8 mouse cellular contexts compared by ENCODE assay signal in the genomic region with DNA sequence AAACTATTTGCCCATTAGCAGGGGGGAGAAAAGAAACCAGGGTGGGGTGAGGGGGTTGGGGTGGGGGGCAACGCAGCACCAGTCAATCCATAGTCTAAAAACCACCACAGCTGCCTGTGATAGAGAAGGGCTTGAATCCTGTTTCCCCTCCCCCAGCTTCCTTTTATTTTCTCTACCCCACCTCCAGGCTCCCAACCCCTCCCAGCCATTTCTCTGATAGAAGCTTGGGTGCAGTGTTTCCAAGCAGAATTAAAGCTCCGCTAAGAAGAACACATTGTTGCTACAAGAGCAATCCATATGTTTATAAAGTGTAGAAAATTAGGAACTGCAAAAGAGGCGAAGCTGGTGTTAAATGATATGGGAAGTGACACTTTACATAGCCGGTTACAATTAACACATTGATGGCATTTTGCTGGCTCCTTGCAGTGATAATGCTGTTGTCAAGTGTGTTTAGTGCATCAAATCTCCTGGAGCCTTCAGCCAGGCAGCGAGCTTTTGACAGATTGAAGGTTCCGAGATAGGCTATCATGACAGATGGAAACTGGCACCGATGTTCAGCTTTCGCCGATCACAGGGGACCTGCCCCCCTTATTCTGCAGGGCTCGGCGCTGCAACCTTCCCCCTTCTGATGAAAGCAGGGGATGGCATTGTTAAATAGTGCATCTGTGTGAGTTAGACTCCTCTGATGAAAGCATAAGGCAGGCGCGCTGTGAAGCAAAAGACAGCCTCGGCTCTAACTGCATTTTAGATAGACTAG.
DNase-seq lines count a peak whose midpoint lies in the region; ATAC-seq and TF ChIP-seq lines count a peak whose summit lies in the region.

No protein-coding gene starts in this region.

- TF ChIP-seq EP300 in lung, postnatal 0 days (IDR thresholded peaks at IDR 0.05), result no peak

- H3K4me1 ChIP-seq in lung, postnatal 0 days (ENCODE audit: insufficient read depth, low read depth, low read length), result no peaks in the 10 kb centered on the region
- peaks cover 26% of the 10 kb centered on the region for H3K4me1 ChIP-seq in limb, embryonic 10.5 days
- H3K4me1 ChIP-seq in stomach, embryonic 16.5 days (ENCODE audit: control insufficient read depth, insufficient read depth, low read length), result peaks cover 6% of the 10 kb centered on the region; the same call in 1 of the 2 replicates

- peak; percentile 75 for ATAC-seq in frontal cortex, adult (ENCODE audit: low TSS enrichment)
- ATAC-seq in lung, postnatal 0 days, result no peak
- ATAC-seq in stomach, embryonic 16.5 days (ENCODE audit: insufficient read depth, low FRiP score), result no peak

- 0 out of 2 replicates have a peak, but pooled peaks cover 4% of the 10 kb centered on the region for H3K27me3 ChIP-seq in lung, postnatal 0 days (replicated peaks; ENCODE audit: insufficient read depth, low read length)
- peaks cover 49% of the 10 kb centered on the region for H3K27me3 ChIP-seq in limb, embryonic 10.5 days (ENCODE audit: low read depth, poor library complexity, severe bottlenecking)
- peaks cover 9% of the 10 kb centered on the region for H3K27me3 ChIP-seq in stomach, embryonic 16.5 days (ENCODE audit: control insufficient read depth, insufficient read depth, low read length)

- 4% methylated on average over 14 of the region's 14 CpGs for WGBS in lung, postnatal 0 days
- WGBS in limb, embryonic 10.5 days, result under 1% methylated on average over 14 of the region's 14 CpGs
- 1% methylated on average over 14 of the region's 14 CpGs for WGBS in stomach, embryonic 16.5 days

- no peak overlapping the region for H3K4me3 ChIP-seq in lung, postnatal 0 days (ENCODE audit: low read depth, low read length)
- peak overlapping the region; percentile 38 for H3K4me3 ChIP-seq in limb, embryonic 10.5 days
- peak overlapping the region; percentile 35 for H3K4me3 ChIP-seq in stomach, embryonic 16.5 days (replicated peaks; ENCODE audit: low read length)

- H3K9ac ChIP-seq in lung, postnatal 0 days (replicated peaks; ENCODE audit: low read depth), result no peak overlapping the region
- H3K9ac ChIP-seq in stomach, embryonic 16.5 days (ENCODE audit: low read length), result no peak overlapping the region

- no peaks in the 10 kb centered on the region for H3K36me3 ChIP-seq in lung, postnatal 0 days (ENCODE audit: insufficient read depth, low read length)
- no peaks in the 10 kb centered on the region for H3K36me3 ChIP-seq in limb, embryonic 10.5 days
- H3K36me3 ChIP-seq in stomach, embryonic 16.5 days (ENCODE audit: control insufficient read depth, insufficient read depth, low read length), result no peaks in the 10 kb centered on the region

- H3K27ac ChIP-seq in lung, postnatal 0 days (ENCODE audit: low read length), result no peak overlapping the region
- peak overlapping the region; percentile 14; the same call in 1 of the 2 replicates for H3K27ac ChIP-seq in limb, embryonic 10.5 days
- H3K27ac ChIP-seq in stomach, embryonic 16.5 days (ENCODE audit: low read length), result no peak overlapping the region

- H3K9me3 ChIP-seq in lung, postnatal 0 days (ENCODE audit: low read length), result no peaks in the 10 kb centered on the region
- H3K9me3 ChIP-seq in limb, embryonic 10.5 days (replicated peaks), result no peaks in the 10 kb centered on the region
- no peaks in the 10 kb centered on the region for H3K9me3 ChIP-seq in stomach, embryonic 16.5 days (replicated peaks; ENCODE audit: control insufficient read depth, low read length)

- DNase-seq in frontal cortex, postnatal 14 days (ENCODE audit: low spot score in 2 of 2), result no peak
- no peak for DNase-seq in lung, postnatal 0 days (ENCODE audit: low spot score)
- DNase-seq in lung, postnatal 10 days, result no peak
- DNase-seq in limb, embryonic 10.5 days (ENCODE audit: low spot score), result no peak
- DNase-seq in gastrocnemius, adult 18-20 months (ENCODE audit: low spot score), result no peak
- DNase-seq in c-Kit-positive CD71-positive TER-119-positive erythroid progenitor cells, embryonic 14.5 days (ENCODE audit: low spot score), result no peak

- H3K4me2 ChIP-seq in lung, postnatal 0 days (replicated peaks; ENCODE audit: low read depth, low read length), result peak overlapping the region; percentile 8; the same call in 1 of the 2 replicates
- H3K4me2 ChIP-seq in stomach, embryonic 16.5 days (ENCODE audit: low read depth, low read length), result peak overlapping the region; percentile 50

- no peak for TF ChIP-seq CTCF in lung, postnatal 0 days (IDR thresholded peaks at IDR 0.05)
